Mouse (Mus musculus): ENCODE measurements around the gene Noc3l.

DNA sequence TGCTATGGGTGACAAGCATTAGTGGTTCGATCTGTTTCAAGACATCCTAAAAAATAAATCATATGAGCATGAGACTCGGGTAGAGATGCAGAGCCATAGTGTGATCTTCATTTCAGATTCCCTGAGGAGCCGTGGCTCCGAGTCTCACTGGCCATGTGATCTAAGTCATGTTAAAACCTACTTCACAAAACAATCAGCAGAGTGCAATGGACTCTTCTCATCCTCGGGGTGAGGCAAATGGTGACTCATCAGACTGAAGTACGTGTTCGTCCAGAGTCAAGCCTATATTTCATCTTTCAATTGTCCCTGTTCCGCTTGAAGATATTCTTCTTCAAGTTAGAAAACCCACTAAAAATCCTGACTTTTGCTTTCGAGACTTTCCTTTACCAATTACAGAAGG, 35.5 kb downstream of the Noc3l start:
- no peak for TF ChIP-seq POLR2A (IDR thresholded peaks at IDR 0.05; ENCODE audit: low read depth, low read length)
- no peak for TF ChIP-seq CTCF (IDR thresholded peaks at IDR 0.05; ENCODE audit: extremely low read depth, insufficient read depth, insufficient read length, insufficient replicate concordance)

All from spleen, adult 2 months (tissue).